Mouse (Mus musculus) embryo, embryonic 9.5 days (tissue): Measurements from ENCODE around the gene Nav2.

Source experiments
- DNase-seq: peaks from one replicate; pipeline ENCODE4 v3.0.0-alpha.2; 2017; ENCODE audit errors: extremely low spot score

Gene Nav2

GRCm38 (mm10) chr7:49159646-49160555 is 251.4 kb downstream of the Nav2 start:
- DNase-seq = no peak

GRCm38 (mm10) chr7:49162079-49162478 is 253.6 kb downstream of the Nav2 start:
- DNase-seq = no peak

GRCm38 (mm10) chr7:49163789-49164188 is 255.3 kb downstream of the Nav2 start:
- no peak for DNase-seq

- no peak for DNase-seq
These were observed 256.4 kb downstream of the Nav2 start for GRCm38 (mm10) chr7:49164868-49165267.

GRCm38 (mm10) chr7:49172926-49173325 is 264.4 kb downstream of the Nav2 start:
- no peak for DNase-seq

- no peak for DNase-seq
These were observed 267.4 kb downstream of the Nav2 start for GRCm38 (mm10) chr7:49175784-49176409.

GRCm38 (mm10) chr7:49176590-49177201 is 268.2 kb downstream of the Nav2 start:
- no peak for DNase-seq

GRCm38 (mm10) chr7:49178217-49178616 is 269.7 kb downstream of the Nav2 start:
- no peak for DNase-seq

- no peak for DNase-seq
These were observed 272.5 kb downstream of the Nav2 start for GRCm38 (mm10) chr7:49181010-49181409.

GRCm38 (mm10) chr7:49182427-49182826 is 273.9 kb downstream of the Nav2 start:
- no peak for DNase-seq

GRCm38 (mm10) chr7:49183696-49184095 is 275.2 kb downstream of the Nav2 start:
- no peak for DNase-seq

- DNase-seq = no peak
These were observed 277.5 kb downstream of the Nav2 start for GRCm38 (mm10) chr7:49185991-49186390.

- no peak for DNase-seq
These were observed 280.8 kb downstream of the Nav2 start for GRCm38 (mm10) chr7:49189364-49189763.

- DNase-seq = no peak
These were observed 281.9 kb downstream of the Nav2 start for GRCm38 (mm10) chr7:49190231-49190985.

- DNase-seq = no peak
These were observed 282.7 kb downstream of the Nav2 start for GRCm38 (mm10) chr7:49191081-49191678.

- no peak for DNase-seq
These were observed 283.7 kb downstream of the Nav2 start for GRCm38 (mm10) chr7:49192061-49192695.

GRCm38 (mm10) chr7:49195711-49196147 is 287.2 kb downstream of the Nav2 start:
- no peak for DNase-seq

GRCm38 (mm10) chr7:49199366-49199765 is 290.9 kb downstream of the Nav2 start:
- no peak for DNase-seq

- no peak for DNase-seq
These were observed 291.8 kb downstream of the Nav2 start for GRCm38 (mm10) chr7:49200270-49200669.

GRCm38 (mm10) chr7:49202971-49203370 is 294.5 kb downstream of the Nav2 start:
- no peak for DNase-seq

GRCm38 (mm10) chr7:49204856-49205255 is 296.3 kb downstream of the Nav2 start:
- no peak for DNase-seq
